Mouse (Mus musculus) cerebellum, adult 18-20 months (tissue): ENCODE results near the gene Gm9117.
"Not testable (repeated sequence)": the region's sequence is repeated elsewhere in the genome, so short reads cannot be mapped to it uniquely, and the experiment has no call there.

ENCODE experiments used
- DNase-seq, 2 experiments: peaks; one replicate each; pipeline ENCODE4 v3.0.0; 2021

Gm9117 gene

GRCm38 (mm10) chr3:93943443-93943842 is at the start of gene Gm9117:
Gm9117 (minus strand) TSS chr3:93943543.
- not testable (repeated sequence) for DNase-seq

- not testable (repeated sequence) for DNase-seq
These were observed 25.6 kb upstream of the Gm9117 start for GRCm38 (mm10) chr3:93968938-93969337.

GRCm38 (mm10) chr3:93961214-93961613 is 17.9 kb upstream of the Gm9117 start, which contains the start of gene Tdpoz5:
Tdpoz5 (minus strand) TSS chr3:93961314.
- not testable (repeated sequence) for DNase-seq

DNA sequence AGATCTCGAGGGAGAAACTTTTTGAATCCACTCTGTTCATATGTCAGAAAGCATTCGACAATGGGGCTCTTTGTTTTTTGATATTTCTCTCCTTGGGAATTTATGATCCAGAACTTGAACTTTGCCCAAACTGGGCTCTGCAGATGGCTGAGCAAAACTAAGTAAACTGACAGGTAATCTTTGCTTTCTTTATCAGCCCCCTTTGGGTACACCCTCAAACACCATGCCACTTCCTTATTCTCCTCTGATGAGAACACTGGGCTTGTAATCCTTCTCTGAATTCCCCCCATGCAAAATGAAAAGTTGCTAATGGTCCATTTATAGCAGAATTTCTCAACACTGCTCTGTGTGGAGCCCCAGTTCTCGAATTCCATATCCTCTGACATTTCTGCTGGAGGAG is 5.0 kb downstream of the Gm9117 start:
- not testable (repeated sequence) for DNase-seq
